Mouse (Mus musculus): ENCODE measurements at regions not wholly inside any gene's neighbourhood (a gene's known extent, or its start where the extent isn't known, plus 50 kb on each side); places are given as distances from the start of the nearest gene placed in this dataset.

DNA sequence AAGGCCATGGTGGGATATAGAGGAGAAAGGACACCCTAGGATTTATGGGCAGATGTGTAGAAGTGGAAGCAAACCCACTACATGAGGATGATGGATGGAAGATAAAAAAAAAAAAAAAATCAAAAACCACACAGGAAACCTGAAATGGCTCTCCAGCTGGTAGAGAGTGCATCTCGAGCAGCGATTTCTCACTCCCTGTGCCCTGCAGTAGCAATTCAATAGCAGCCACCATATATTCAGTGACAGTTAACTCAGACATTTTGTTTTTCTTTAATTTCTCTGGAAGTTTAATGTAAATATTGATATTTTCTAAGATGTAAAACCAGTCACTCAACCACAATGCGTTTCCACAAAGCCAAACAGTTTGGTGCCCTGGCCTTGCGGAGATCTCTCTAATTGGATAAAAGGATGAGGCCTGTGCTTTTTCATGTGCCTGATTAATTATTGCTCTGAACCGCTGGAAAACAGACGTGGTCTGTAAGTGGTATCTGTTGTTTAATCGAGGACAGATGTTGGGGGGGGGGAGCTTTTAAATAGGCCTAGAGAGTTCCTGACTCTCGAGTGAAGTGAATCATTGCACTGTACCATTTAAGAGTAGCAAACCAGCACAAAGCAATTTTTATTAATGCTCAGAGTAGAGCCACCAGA, 68.0 kb upstream of the Shisa3 start:
- no peak overlapping the region for H3K27ac ChIP-seq
- 30% methylated on average over 8 of the region's 8 CpGs for WGBS
- no peak overlapping the region for H3K4me3 ChIP-seq
- no peak for ATAC-seq (ENCODE audit: insufficient number of reproducible peaks, insufficient read depth, low FRiP score, low TSS enrichment)
- no peak overlapping the region for H3K4me2 ChIP-seq (replicated peaks)
- H3K9me3 ChIP-seq: no peaks in the 10 kb centered on the region
- H3K9ac ChIP-seq: no peak overlapping the region
- H3K4me1 ChIP-seq: no peaks in the 10 kb centered on the region; the same call in 1 of the 2 replicates
- no peaks in the 10 kb centered on the region for H3K27me3 ChIP-seq
- H3K36me3 ChIP-seq: no peaks in the 10 kb centered on the region

DNA sequence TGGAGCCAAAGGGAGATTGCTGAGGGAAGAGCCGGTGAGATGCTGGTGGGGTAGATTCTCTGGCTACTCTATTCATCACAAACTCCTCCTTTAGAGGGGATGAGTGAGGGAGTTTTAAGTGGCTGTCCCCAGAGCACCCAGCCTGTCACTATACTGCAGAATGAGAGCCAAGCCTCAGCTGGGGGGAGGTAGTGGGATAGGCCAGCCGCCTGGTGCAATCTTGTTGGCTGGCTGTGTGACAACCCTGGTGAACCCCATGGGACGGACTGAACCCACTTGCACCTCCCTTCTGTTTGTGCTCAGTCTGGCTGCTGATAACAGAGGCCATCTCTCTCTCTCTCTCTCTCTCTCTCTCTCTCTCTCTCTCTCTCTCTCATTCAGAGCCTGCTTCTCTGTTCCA, 65.8 kb upstream of the Shisa3 start:
- no peak; the same call in 1 of the 2 replicates for ATAC-seq (ENCODE audit: insufficient number of reproducible peaks, insufficient read depth, low FRiP score, low TSS enrichment)
- no peaks in the 10 kb centered on the region; the same call in 1 of the 2 replicates for H3K4me1 ChIP-seq
- no peak overlapping the region for H3K27ac ChIP-seq
- H3K4me3 ChIP-seq: no peak overlapping the region
- H3K27me3 ChIP-seq: no peaks in the 10 kb centered on the region
- WGBS: 78% methylated on average over 3 of the region's 3 CpGs
- no peak overlapping the region for H3K9ac ChIP-seq
- no peak overlapping the region for H3K4me2 ChIP-seq (replicated peaks)
- no peaks in the 10 kb centered on the region for H3K9me3 ChIP-seq
- H3K36me3 ChIP-seq: no peaks in the 10 kb centered on the region

DNA sequence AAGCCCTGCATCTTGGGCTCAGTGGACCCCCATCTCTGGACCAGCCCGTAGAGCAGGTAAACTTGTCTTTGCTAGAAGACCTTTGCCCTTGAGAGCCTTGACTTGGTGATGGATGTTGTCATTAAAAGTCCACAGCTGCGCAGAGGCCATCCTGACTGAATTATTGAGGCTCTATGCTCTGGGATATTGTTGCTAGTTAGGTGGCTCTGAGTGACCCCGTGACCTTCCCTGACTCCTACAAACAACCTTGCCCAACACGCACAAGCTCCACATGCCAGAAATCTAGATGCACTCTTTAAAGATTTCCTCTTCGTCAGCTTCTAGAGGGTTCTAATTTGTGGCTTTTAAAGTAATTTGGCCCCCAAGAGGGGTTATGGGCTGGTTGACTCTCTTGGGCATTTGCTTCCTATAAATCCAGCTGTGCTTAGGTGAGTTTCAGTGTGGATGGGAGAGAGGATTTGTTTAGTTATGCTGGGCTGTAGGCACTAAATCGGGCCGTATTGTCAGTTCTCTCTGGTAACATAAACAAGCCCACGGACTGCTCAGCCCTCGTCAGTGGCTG, 63.6 kb upstream of the Shisa3 start:
- H3K9ac ChIP-seq: no peak overlapping the region
- no peak overlapping the region for H3K4me3 ChIP-seq
- H3K9me3 ChIP-seq: no peaks in the 10 kb centered on the region
- no peaks in the 10 kb centered on the region for H3K27me3 ChIP-seq
- H3K27ac ChIP-seq: no peak overlapping the region
- no peaks in the 10 kb centered on the region; the same call in 1 of the 2 replicates for H3K4me1 ChIP-seq
- 48% methylated on average over 9 of the region's 9 CpGs for WGBS
- H3K4me2 ChIP-seq (replicated peaks): no peak overlapping the region
- no peaks in the 10 kb centered on the region for H3K36me3 ChIP-seq
- no peak for ATAC-seq (ENCODE audit: insufficient number of reproducible peaks, insufficient read depth, low FRiP score, low TSS enrichment)

DNA sequence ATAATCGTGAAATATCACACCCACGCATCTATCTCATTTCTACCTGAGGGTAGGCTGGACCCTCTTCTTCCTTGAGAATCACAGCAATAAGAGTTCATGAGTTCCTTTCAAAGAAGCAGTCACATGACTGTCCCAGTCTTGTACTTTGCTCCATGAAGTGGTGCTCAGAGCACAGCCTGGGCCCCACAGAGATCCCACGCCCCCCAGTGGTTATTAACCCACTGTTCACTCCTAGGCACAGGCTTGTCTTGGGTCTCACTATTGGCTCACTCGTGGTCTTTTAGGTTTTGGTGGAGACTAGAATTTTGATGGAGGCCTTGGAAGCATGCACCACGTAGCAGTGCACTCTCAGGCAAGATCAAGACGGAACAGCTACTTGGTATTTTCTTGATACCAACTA, 57.4 kb upstream of the Shisa3 start:
- Histone ChIP-seq H3K27me3 (no peaks in the 10 kb centered on the region), H3K4me2 (replicated peaks) (no peak overlapping the region), H3K36me3 (no peaks in the 10 kb centered on the region), H3K27ac (no peak overlapping the region), H3K9me3 (no peaks in the 10 kb centered on the region), H3K4me3 (no peak overlapping the region), H3K9ac (no peak overlapping the region), H3K4me1 (no peaks in the 10 kb centered on the region)
- no peak for ATAC-seq (ENCODE audit: insufficient number of reproducible peaks, insufficient read depth, low FRiP score, low TSS enrichment)
- WGBS: 88% methylated on average over 6 of the region's 6 CpGs

DNA sequence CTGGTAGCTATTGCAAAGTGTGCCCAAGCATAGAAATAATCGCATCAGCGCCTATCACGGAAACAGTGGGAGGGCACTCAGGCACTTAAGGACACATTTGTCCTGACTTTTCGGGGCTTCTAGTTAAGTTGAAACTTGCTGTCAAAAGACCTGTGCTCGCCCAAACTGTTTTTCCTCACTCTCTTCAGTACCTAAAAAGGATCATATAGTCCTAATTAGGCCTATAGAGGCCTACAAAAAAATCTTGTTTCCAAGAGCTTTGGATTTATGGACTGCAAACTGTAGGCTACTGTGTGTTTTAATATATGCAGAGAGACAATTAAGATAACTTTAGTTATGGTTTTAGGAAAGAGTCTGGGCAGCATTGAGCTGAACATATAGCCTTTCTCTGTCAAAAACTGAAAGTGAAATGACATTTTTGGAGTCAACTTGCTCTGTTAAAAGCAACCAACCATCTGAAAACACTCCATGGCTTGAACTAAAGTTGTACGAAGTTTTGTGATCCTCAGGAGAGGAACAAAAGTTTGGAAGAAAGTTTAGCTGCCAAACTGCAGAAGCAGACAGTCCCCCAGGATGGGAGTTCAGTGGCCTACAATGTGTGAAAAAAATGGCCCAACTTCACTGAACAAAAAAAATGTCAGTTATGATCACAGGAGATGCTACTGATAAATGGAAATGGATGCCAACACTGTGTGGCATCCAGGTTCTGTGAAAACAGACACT, 55.9 kb upstream of the Shisa3 start:
- H3K4me1 ChIP-seq: no peaks in the 10 kb centered on the region
- 76% methylated on average over 6 of the region's 6 CpGs for WGBS
- H3K27me3 ChIP-seq: no peaks in the 10 kb centered on the region
- H3K27ac ChIP-seq: no peak overlapping the region
- H3K9me3 ChIP-seq: no peaks in the 10 kb centered on the region
- no peak overlapping the region for H3K9ac ChIP-seq
- no peak overlapping the region for H3K4me2 ChIP-seq (replicated peaks)
- ATAC-seq (ENCODE audit: insufficient number of reproducible peaks, insufficient read depth, low FRiP score, low TSS enrichment): no peak
- H3K4me3 ChIP-seq: no peak overlapping the region
- H3K36me3 ChIP-seq: no peaks in the 10 kb centered on the region

DNA sequence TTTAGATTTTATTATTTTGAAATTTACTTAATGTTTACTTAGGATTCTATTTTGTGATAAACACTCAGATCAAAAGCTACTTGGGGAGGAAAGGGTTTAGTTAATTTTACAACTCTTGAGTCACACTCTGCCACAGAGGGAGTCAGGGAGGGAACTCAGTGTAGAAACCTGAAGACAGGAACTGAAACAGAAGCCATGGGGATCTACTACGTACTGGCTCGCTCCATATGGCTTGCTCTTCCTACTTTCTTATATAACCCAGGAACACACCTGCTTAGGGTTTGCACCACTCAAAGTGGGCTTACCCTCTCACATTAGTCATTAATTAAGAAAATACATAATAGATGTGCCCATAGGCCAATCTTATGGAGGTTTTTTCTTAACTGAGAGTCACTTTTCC, 54.8 kb upstream of the Shisa3 start:
- no peaks in the 10 kb centered on the region for H3K36me3 ChIP-seq
- WGBS: 84% methylated on average over 2 of the region's 2 CpGs
- no peaks in the 10 kb centered on the region for H3K27me3 ChIP-seq
- no peak for ATAC-seq (ENCODE audit: insufficient number of reproducible peaks, insufficient read depth, low FRiP score, low TSS enrichment)
- H3K4me3 ChIP-seq: no peak overlapping the region
- H3K9ac ChIP-seq: no peak overlapping the region
- H3K27ac ChIP-seq: no peak overlapping the region
- H3K9me3 ChIP-seq: no peaks in the 10 kb centered on the region
- H3K4me1 ChIP-seq: no peaks in the 10 kb centered on the region
- no peak overlapping the region for H3K4me2 ChIP-seq (replicated peaks)
